Mouse (Mus musculus) lung, postnatal 10 days (tissue): Measurements from ENCODE around the gene Pyroxd1.

Source experiments
- DNase-seq: peaks from one replicate; pipeline ENCODE4 v3.0.0; 2021

Gene Pyroxd1

DNA sequence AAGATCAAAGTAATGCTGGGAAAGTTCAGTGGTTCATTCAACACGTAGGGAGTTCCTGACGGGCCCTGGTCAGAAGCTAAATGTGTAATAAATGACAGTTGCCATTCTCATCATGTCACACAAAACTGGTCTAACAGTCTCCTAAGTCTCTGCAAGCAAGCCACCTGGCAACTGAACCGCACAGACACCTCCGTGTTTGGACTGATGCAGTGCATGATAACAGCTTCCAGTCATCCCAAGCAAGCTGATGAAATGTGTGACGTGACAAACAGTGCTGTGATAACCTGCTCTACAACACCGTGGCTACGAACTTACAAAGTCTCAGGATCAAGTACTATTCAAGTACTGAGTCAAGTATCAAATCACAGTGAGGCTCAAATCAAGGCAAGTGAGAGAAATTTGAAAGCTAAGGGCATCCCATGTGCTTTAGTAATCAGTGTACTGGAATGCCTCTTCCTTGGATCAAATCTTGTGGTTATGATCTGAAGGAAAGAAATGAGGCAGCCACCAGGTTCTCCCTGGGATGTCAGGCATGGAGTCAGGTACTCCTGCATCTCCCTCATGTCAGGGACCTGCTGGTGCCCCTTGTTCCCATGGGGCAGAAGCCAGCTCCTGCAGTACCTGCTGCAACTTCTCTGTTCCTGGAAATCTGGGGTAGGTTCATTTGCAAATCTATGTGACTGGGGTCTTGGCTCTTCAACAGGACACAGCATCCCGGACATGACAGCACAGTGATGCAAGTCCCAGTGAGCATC lies 33.3 kb downstream of the Pyroxd1 start:
- DNase-seq: no peak

DNA sequence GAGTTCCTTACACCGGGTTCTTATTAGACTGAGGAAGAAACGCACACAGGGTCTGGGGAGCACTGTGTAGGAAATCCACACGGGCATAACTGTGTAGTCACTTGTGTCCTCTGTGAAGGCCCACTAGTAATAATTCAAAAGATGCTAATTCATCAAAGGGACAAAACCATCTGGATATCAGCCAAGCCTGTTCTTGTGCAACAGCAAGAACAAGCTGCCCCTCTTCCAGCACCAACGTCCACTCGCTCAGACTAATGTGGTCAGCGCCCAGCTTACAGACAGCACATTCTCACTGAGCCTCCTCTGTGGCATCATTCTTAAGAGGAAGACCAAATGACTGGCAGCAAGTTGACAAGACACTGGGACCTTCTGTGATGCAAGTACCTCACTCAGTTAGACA lies 34.5 kb downstream of the Pyroxd1 start:
- no peak for DNase-seq

DNA sequence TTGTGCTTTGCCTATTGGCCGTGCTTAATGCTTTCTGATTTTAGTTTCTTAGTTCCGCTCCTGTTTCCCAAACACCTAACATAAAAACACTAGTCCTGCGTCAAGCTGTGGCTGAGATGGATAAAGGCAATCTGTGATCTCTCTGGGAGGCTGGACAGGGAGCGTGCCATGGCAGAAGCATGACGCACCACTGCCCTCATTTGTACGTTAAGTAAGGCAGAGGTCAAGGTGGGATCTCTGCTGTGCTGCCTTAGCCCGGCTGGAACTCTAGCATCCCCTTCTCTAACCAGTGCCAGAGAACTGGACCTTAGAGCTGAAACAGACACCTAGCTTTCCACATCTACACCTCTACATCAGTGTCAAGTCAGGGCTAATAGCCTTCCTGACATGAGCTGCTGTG lies 36.2 kb downstream of the Pyroxd1 start:
- no peak for DNase-seq

DNA sequence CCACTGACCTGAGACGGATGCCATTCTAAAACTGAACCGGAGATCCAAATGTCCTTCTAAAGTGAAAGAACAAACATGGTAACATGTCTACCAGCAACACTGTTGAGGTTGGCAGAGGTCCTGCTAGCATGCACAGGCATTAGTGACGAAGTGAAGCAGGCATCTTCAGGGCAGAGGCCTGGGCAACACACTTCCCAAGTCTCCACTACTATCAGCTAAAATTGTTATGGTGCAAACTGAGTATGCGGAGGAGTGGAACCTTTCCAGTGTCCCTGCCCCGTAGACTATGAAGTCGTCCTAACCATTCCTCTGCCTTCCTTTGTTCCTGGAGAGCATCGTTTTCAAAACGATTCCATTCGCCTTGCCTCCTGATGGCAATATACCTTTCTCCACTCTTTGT lies 39.1 kb downstream of the Pyroxd1 start:
- DNase-seq: no peak

DNA sequence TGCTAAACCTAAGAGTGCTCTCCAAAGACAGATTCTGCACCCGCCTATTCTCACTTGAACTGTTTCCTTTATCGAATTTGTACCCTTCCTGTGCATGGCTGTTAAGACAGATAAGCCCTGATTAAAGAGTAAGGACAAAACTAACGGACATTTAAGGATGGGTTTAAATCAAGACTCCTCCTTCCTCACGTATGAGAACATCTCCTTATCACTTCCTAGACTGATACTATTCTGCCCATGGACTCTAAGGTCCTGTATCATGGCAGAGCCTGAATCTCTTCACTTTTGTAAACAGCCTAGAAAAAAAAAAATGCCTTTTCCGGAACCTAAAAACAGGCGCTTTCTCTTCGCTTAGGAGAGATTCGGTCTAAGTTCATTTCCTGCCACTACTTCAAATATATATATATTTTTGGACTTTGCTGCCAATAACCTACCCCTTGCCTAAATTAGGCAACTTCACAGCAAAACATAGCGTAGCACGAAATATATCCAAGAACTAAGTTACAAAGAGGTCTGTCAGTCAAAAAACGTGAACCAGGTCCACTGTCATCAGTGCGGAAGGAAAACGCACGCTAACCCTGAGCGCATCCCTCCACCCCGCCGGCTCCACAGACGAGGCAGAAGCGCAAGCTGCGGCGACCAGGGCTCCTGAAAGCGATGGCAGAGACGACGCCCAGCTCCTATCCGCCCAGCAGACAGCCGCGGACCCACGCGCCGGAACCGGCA lies 41.0 kb downstream of the Pyroxd1 start:
- DNase-seq: no peak

DNA sequence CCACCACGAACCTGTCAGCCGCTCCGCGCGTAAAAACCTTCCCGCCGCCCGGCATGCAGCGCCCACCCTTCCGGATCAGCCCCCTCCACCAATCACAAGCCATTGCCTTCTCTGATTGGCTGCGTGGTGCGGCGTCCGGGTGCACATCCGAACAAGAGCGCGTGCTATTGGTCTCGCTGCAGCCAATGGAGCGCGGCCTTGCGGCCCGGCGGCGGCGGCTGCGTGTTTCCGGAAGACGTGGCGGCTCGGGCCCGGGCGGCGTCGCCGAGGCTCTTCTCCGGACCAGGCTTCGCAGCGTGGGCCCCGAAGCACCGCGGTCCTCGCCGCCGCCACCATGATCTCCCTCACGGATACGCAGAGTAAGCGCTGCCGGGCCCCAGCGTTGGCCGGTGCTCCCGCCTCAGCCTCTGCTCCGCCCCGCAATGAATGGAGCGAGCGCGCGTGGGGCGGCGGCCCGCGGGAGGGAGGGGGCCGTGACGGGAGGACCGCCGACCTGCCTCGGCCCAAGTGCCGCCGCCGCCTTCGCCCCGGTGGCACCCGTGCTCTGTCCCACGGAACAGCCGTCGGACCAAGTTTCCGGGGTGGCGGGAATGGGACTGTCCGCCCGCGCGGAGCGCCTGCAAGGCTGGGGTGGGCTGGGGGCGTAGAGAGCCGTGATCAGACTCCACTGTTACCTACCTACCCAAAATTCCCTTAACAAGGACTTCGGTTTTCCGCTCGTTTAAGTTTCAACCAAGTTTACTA lies 41.7 kb downstream of the Pyroxd1 start, which contains the start of the genes Recql and Golt1b:
Recql (minus strand) TSS at position 77 of the 744 bp plus-strand sequence.
Golt1b (plus strand) TSS at position 211 of the 744 bp plus-strand sequence.
- peak; percentile 98 for DNase-seq

DNA sequence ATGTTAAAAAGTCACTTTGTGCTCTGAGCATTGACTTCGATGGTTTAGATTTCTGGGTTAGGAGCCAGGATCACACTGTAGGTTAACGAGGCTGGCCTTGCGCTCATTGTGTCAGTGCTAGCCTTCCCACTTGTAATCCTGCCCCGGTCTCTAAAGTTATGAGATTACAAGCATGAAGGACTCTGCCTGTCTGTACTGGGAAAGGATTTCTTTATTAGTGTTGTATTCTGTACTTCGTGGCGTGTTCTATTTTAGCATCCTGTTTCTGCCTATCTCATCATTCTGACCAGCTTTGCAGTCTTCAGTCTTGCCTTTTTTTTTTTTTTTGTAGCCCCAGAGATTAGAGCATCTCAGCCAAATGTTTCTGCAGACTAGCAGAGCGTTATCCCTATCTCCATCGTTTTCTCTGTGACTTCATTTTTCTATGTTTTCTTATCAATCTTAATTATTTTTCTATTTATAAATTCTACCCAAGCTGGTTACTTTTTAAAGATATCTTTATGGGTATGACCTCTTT lies 42.4 kb downstream of the Pyroxd1 start:
- no peak for DNase-seq

DNA sequence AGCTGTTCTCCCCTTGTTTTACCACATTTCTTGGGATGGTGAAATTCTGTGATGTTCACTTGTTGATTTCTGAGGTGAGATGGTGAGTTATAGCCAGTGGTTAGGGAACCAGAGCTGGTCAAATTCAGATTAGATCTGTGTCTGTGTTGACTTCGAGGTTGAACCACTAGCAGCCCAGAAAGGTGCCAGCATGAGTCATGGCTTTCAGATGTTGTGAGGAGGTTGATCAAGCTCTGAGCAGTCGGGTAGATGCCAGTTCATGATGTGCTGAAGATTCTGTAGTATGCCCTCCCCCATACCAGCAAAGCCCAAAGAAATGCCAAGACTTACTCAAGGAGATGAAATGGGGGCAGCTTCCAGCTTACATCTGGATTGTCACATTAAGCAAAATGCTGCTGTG lies 43.6 kb downstream of the Pyroxd1 start:
- no peak for DNase-seq

DNA sequence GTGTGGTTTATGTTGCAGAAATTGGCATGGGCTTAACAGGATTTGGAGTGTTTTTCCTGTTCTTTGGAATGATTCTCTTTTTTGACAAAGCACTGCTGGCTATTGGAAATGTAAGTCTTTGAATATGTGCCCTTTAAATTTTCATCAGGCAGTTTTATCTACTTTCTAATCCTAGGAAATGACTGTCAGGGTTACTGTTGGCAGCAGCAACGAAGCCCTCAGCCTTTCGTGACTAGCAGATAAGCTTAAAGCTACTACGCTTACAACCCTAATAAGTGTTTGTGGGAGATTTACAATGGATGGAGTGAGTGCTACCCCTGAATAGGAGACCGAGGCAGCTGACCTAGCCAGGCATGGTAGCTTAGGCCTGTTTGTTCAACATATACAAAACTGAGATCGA lies 46.9 kb downstream of the Pyroxd1 start:
- DNase-seq: no peak

DNA sequence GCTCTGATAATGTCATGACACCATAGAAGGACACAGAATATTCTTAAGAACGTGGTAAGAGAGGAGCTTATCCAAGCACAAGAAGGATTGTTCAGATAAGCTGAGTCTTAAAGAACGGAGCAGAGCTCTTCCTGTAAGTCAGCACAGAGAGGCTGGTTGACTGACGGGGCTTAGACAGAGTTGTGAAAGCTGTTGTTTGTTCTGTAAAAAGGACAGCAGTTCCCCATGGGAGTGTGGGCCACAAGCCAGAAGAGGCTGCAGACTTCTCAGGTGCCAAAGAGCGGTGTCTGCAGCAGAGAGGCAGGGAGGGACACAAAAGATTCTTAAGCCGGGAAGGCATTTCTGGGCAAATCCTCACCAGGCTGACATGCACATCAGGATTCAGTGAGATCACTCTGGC lies 49.2 kb downstream of the Pyroxd1 start:
- peak; percentile 32 for DNase-seq

DNA sequence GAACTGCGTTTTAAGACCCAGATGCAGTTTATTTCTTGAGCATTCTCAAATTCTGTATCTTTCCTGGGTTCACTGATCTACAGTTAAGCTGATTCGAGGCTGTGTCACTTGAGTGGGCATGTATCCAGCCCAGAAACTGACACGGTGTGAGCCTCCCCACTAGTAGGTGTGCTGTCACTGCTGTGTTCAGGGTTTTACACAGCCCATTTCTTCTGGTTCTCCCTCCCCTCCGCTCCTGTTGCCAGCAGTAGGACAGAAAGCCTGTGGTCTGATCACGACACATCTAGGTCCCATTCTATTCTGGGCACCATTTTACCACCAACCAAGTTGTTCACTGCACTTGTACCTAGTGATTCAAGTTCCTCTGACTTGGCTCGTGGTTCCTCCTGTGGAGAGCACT lies 50.3 kb downstream of the Pyroxd1 start:
- DNase-seq: no peak

DNA sequence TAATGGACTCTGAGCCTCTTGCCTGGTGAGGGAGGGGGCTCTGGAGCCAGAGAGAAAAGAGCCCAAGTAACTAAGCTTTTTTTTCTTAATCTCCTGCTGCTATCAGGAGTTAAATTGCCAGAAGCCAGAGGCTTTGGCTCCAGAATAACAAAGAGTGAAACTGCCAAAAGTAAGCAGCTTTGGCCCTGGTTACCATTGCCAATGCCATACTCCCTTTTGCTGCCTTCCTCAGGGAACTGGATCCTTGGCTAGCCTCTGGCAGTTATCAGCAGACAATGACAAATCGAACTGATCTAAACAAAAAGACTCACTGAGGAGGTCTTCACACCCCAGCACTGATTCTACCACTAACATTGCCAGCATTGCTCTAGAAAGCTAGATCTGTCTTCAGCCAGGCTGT lies 65.7 kb downstream of the Pyroxd1 start:
- no peak for DNase-seq
